Mouse (Mus musculus): ENCODE data around the gene Actn1.

The Actn1 gene

GRCm38 (mm10) chr12:80132250-80133003 is 127.7 kb downstream of the Actn1 start:
- DNase-seq = peak; percentile 82

- peak; percentile 40 for DNase-seq
Measured at GRCm38 (mm10) chr12:80131359-80132249, 128.6 kb downstream of the Actn1 start.

DNA sequence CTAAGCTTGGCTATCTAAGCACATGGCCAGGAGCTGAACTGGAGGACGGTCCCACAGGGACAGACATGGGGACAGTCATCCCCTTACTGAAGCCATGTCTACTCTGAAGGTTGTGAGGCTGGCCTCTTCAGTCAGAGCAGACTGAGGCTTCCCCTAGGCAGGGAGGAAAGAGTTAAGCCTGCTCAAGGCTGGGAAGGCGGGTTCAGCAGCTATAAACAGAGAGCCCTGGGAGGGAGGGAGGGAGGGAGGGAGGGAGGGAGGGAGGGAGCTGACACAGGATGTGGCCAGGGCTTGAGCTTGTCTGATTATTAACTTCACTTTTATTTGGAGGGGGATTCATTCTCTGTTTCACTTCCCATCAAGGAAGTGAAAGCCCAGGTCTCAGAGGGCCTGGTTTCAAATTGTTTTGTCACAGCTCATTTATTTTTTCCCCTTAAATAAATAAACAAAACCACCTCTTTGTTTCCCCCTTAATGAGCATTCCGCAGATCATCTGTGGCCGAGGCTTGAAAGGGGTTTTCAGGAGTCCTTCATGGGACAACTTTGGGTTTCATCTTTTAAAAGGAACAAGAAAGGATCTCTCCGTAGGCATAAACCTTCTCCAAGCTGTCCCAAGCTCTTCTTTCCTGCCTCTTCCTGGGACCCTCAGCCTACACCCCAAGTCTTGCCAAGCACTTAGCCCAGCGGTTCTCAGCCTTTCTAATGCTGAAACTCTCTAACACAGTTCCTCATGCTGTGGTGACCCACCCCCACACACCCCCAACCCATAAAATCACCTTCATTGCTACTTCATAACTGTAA is 129.4 kb downstream of the Actn1 start:
- DNase-seq = peak; percentile 52

DNA sequence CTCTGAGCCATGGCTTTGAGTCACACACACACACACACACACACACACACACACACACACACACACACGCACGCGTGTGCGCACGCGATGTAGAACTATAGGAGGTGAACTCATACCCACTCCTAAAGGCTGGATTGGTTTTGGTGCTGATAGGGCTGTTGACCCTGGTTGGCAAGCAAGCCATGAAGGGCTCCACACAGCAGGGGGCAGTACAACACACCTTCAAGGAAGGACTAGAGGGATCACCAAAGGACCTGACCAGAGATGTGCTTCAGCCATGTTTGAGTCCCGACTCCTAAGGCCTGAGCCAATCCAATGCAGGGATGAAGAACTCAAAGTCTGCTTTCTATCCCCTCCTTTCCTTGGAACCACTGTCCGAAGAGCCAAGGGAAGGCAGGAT is 130.6 kb downstream of the Actn1 start:
- peak; percentile 69 for DNase-seq

- DNase-seq = no peak
Measured at GRCm38 (mm10) chr12:80127191-80127762, 132.9 kb downstream of the Actn1 start.

DNA sequence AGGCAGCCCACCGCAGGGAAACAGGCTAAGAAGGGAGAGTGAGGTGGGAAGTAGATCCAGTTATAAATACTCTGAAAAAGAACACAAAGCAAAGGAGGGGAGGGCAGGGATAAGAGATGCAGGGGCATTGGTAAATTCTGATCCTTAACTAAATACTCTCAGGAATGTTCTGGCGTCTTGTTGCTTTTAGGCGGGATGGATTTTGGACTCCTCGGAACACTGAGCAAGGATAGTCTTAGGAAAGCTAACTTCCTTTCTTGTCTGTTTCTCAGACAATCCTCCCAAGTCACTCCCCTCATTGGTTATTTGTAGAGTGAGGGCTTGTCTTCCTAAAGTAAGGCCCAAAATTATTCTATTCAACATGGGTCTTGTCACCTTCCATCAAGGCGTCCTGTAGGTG is 134.9 kb downstream of the Actn1 start:
- no peak for DNase-seq

GRCm38 (mm10) chr12:80124756-80125155 is 135.4 kb downstream of the Actn1 start:
- DNase-seq = no peak

GRCm38 (mm10) chr12:80124211-80124610 is 136.0 kb downstream of the Actn1 start:
- DNase-seq = no peak

- no peak for DNase-seq
Measured at GRCm38 (mm10) chr12:80123227-80123803, 136.9 kb downstream of the Actn1 start.

DNA sequence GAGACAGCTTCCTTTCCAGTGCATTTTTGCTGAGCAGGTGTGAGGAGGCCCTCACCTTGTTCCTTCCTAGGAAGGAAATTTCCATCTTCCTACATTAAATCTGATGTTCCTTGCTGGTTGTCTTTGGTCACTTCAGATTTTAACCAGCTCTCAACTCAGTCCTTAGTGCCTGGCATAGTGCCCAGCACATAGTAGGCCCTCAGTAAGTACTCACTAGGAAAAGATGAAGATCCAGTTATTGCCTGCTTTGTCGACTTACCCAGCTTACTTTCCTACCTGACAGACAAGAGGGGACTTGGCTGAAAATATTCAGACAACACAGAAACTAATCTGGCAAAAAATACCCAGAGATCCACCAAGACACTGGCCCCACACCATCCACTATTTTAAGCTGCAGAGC is 138.7 kb downstream of the Actn1 start:
- DNase-seq = no peak

DNA sequence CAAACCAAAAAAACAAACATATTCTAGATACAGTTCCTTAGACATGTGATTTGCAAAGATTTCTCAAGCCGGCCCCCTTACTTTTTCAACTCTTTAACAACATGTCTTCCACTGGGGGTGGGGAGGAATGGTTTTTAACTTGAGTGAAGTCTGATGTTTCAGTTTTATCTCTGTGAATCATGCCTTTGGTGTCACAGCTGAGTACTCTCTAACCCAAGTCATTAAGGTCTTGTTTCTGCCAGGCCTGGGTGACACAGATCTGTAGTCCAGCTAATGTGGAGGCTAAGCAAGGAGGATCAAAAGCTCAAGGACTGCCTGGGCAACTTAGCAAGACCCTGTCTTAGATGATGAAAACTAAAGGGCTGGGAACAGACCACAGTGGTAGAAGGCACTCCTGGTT is 141.6 kb downstream of the Actn1 start:
- no peak for DNase-seq
